Mouse (Mus musculus) neural tube, embryonic 14.5 days (tissue): ENCODE results near the gene Pip4k2a. TPM values are rescaled to one million over a fixed set of nuclear protein-coding genes. Genes with fewer than 3 reads are reported as not detected.

Source experiments
- ATAC-seq: fragments of 200-750 bp; cut with Nextera tagmentation; 2 replicates; pipeline ENCODE4 v1.8.0; 2017; ENCODE audit warnings: low read depth, mild to moderate bottlenecking, moderate TSS enrichment, moderate library complexity
- H3K27ac ChIP-seq: fragments of 300-500 bp; sonication (generic); 2 replicates; pipeline ENCODE4 v1.5.1; 2014; ENCODE audit warnings: low read depth, mild to moderate bottlenecking, control low read depth, low read length, moderate library complexity, mixed read lengths
- H3K27me3 ChIP-seq: fragments of 300-500 bp; sonication (generic); 2 replicates; pipeline ENCODE4 v1.6.1; 2014; ENCODE audit warnings: low read length; ENCODE audit not compliant: control insufficient read depth, insufficient read depth
- H3K36me3 ChIP-seq: fragments of 300-500 bp; sonication (generic); 2 replicates; pipeline ENCODE4 v1.6.1; 2014; ENCODE audit warnings: low read length, mixed read lengths; ENCODE audit not compliant: control insufficient read depth, insufficient read depth
- H3K4me1 ChIP-seq: fragments of 300-500 bp; sonication (generic); 2 replicates; pipeline ENCODE4 v1.6.1; 2014; ENCODE audit warnings: low read length; ENCODE audit not compliant: control insufficient read depth, insufficient read depth
- H3K4me2 ChIP-seq: fragments of 300-500 bp; sonication (generic); 2 replicates; pipeline ENCODE4 v1.6.1; 2014; ENCODE audit warnings: mild to moderate bottlenecking, low read depth, low read length, control low read depth
- H3K4me3 ChIP-seq: fragments of 300-500 bp; sonication (generic); 2 replicates; pipeline ENCODE4 v1.5.1; 2014; ENCODE audit warnings: low read depth, low read length, control low read depth, mixed read lengths
- H3K9ac ChIP-seq: fragments of 300-500 bp; sonication (generic); replicated peaks from 2 replicates; pipeline ENCODE4 v1.6.1; 2014; ENCODE audit warnings: low read depth, mild to moderate bottlenecking, control low read depth, low read length, mixed read lengths
- H3K9me3 ChIP-seq: fragments of 300-500 bp; sonication (generic); 2 replicates; pipeline ENCODE4 v1.6.1; 2016; ENCODE audit warnings: low read length; ENCODE audit not compliant: control insufficient read depth
- WGBS: fragments of 180-500 bp; shearing (Covaris S2); extraction: QIAGEN DNeasy Blood & Tissue Kit; methylation state at CpG from one replicate; pipeline ENCODE4 v1.1.7; 2014; 5-methylcytosine and 5-hydroxymethylcytosine counted together
- polyA plus RNA-seq: library from polyadenylated mRNA; unstranded; fragments of >200 nt; fragmentation: Nextera tagmentation; extraction: Ambion mirVana; gene quantifications from 2 replicates; pipeline ENCODE4 v1.2.1, GENCODE M21; 2014

The Pip4k2a gene
- polyA plus RNA-seq, 1 experiment from 2014 or later = 12.5 TPM

DNA sequence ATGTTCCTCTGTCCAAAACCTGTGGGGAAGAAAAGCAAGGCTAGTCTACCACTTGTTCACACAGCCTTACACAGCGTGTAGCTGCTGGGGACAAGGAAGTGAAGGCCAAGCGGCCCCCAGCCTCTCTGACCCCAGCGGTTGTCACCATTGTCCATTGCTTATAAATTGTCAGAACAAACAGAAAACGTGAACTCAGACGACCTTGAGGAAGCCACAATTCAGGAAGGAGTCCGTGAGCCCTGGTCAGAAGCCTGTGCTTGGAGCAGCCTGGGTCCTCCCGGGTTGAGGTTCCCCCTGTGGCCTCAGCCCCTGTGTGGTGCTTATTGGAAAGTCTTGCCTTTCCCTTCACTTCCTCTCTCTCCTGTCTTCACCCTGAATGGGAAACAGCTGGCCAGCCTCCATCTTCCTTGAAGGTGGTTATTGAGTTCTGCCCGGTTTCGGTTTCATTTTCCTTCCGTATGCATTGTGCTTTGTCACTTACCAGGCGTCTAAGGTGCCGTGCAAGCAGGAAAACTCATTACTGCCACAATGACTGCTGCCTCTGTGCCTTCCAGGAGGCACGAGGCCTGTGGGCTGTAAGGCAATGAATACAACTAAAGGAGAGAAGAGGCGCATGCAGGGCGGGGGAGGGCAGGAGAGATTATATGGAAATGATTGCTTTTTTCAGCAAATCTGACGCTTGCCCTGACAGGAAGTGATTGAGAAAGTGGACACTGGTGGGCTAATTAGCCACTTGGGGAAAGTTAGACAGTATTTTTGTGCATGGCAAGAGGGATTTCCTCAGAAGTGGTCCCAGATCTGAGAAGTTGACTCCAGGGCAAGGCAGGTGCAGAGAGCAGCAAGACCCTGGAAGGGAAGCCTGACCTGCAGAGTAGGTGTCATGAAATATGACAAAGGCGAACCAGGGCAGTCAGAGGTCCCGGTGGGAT, 176.2 kb downstream of the Pip4k2a start:
- Histone ChIP-seq H3K4me2 (no peak overlapping the region), H3K4me1 (peaks cover 9% of the 10 kb centered on the region), H3K9me3 (no peaks in the 10 kb centered on the region), H3K27ac (no peak overlapping the region), H3K27me3 (no peaks in the 10 kb centered on the region), H3K4me3 (no peak overlapping the region), H3K9ac (no peak overlapping the region), H3K36me3 (no peaks in the 10 kb centered on the region)
- 39% methylated on average over 18 of the region's 18 CpGs for whole genome bisulfite sequencing
- peak; percentile 47; the same call in 1 of the 2 replicates for ATAC-seq

DNA sequence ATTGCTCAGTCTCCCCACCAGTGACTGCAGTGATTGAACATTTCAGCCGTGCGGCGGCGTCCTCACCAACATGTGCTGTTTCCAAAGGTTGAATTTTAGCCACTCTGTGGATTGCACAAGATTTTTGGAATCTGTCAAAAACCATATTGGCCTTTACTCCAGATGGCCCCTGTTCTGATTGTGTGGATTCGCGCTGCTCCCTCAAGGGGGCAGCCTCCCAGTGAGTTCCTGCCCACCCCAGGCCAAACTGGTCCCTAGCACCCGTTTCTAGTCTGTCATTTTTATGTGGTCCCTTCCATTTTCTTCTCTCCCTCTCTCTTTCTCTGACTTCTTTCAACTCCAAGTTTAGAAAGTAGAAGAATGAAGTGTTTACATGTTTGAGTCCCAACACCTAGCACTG, 178.4 kb downstream of the Pip4k2a start:
- Histone ChIP-seq H3K4me1 (peaks cover 9% of the 10 kb centered on the region), H3K27ac (no peak overlapping the region), H3K9me3 (no peaks in the 10 kb centered on the region), H3K4me3 (no peak overlapping the region), H3K27me3 (no peaks in the 10 kb centered on the region), H3K36me3 (no peaks in the 10 kb centered on the region), H3K4me2 (no peak overlapping the region), H3K9ac (no peak overlapping the region)
- WGBS = 75% methylated on average over 7 of the region's 7 CpGs
- ATAC-seq = no peak

DNA sequence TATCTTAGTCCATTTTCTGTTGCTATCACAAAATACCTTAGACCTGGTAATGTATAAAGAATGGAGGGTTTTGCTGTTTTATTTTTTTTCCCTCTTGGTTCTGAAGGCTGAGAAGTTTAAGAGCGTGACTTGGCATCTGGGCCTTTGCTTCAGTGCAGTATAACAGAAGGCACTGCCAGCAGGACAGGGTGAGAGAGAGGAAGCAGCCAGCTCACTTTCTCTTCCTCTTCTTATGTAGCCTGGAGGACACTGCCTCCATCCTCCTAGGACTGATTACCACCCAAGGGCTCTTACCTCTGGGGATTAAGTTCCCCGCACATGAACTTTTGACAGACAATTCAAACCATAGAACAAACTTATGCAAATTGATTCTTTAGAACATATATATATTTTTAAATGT, 181.9 kb downstream of the Pip4k2a start:
- H3K4me3 ChIP-seq = no peak overlapping the region
- no peaks in the 10 kb centered on the region for H3K36me3 ChIP-seq
- 89% methylated on average over 2 of the region's 2 CpGs for WGBS
- no peak overlapping the region for H3K4me2 ChIP-seq
- H3K27me3 ChIP-seq = no peaks in the 10 kb centered on the region
- no peak overlapping the region for H3K9ac ChIP-seq
- H3K9me3 ChIP-seq = no peaks in the 10 kb centered on the region
- H3K27ac ChIP-seq = no peak overlapping the region
- H3K4me1 ChIP-seq = 0 out of 2 replicates have a peak, but pooled peaks cover 2% of the 10 kb centered on the region
- no peak for ATAC-seq

DNA sequence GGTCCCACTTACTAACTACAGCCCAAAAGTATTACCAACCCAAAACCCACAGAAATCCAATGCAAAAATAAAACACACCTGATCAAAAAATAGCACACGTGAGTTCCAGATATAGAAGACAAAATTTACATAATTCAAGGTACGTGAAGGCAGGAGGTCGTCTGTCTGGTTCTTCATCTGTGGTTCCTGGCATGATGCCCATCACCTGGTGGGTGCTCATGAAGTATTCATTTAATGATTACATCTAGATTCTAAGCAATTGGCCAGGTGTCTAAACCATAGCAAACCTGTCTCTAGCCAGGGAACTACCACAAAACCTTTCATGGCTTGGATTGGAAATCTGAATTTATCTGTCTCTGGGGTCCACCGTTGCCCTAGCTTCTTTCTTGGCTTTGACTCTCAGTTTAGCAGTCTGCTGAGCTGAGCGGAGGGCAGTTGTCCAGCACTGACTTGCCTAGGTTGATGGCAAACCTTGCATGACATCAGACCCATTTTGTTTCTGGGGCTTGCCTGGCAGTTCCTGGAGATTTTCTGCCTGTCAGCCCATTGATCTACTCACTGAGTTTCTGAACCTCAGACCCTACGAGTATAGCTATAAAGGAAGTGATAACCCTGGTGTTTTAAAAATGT, 182.5 kb downstream of the Pip4k2a start:
- no peak for ATAC-seq
- Histone ChIP-seq H3K4me3 (no peak overlapping the region), H3K4me2 (no peak overlapping the region), H3K4me1 (0 out of 2 replicates have a peak, but pooled peaks cover 2% of the 10 kb centered on the region), H3K9ac (no peak overlapping the region), H3K27ac (no peak overlapping the region), H3K27me3 (no peaks in the 10 kb centered on the region), H3K9me3 (no peaks in the 10 kb centered on the region), H3K36me3 (no peaks in the 10 kb centered on the region)
- WGBS = 67% methylated on average over 6 of the region's 6 CpGs

DNA sequence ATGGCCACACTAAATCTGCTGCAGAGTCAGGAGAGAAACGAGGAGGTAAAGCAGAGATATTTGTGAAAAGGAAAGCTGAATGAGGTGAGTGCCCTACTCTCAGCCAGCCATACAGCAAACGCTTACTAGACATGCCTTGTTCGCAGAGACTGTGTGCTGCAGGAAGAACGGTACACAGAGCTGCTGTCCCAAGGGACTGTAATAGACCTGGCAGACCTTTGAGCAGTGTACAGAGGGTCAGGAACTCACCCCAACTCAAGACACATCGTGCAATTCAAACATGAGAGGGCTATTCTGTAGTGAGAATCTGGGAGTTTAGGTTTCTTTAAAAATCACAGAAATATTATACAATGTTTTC, 183.5 kb downstream of the Pip4k2a start:
- 0 out of 2 replicates have a peak, but pooled peaks cover 2% of the 10 kb centered on the region for H3K4me1 ChIP-seq
- H3K27me3 ChIP-seq = no peaks in the 10 kb centered on the region
- WGBS = 49% methylated on average over 5 of the region's 5 CpGs
- ATAC-seq = no peak
- no peak overlapping the region for H3K4me2 ChIP-seq
- H3K9ac ChIP-seq = no peak overlapping the region
- H3K4me3 ChIP-seq = no peak overlapping the region
- H3K9me3 ChIP-seq = no peaks in the 10 kb centered on the region
- no peaks in the 10 kb centered on the region for H3K36me3 ChIP-seq
- no peak overlapping the region for H3K27ac ChIP-seq

DNA sequence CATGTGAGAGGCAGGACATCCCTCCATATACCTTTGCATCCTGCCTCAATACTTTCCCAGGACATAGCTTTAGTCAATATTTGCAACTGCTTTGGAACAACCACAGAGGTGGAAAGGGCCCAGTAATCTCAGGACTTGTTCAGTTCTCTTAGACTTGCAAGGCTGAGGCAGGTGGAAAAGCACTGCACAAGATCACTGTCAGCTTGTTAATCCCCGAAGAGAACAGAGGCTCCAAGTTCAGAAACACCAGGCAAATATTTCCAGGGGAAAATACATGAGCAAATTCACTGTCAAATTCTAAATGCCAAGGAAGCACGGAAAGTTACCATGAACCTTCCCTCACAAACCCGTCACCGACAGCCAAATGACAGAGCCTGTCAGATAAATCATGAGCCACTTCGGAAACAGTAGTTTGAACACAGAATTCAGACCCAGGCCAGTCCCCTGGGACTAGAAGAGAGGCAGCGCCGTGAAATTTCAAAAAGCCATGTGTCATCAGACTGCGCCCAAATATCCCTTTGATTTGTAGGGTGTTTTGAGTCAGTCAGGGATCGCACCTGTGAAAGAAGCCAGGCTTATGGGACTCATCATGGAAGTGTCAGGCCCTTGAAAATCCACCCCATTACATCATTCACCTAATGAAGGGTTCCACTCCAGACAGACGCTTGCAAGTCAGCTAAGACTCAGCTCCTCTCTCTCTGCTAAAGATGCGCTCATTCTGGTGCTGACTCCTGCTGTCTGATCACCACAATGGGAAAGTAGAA, 184.1 kb downstream of the Pip4k2a start:
- Histone ChIP-seq H3K4me2 (no peak overlapping the region), H3K36me3 (no peaks in the 10 kb centered on the region), H3K27ac (no peak overlapping the region), H3K9ac (no peak overlapping the region), H3K27me3 (no peaks in the 10 kb centered on the region), H3K9me3 (no peaks in the 10 kb centered on the region), H3K4me3 (no peak overlapping the region), H3K4me1 (0 out of 2 replicates have a peak, but pooled peaks cover 2% of the 10 kb centered on the region)
- WGBS = 58% methylated on average over 11 of the region's 11 CpGs
- no peak for ATAC-seq

DNA sequence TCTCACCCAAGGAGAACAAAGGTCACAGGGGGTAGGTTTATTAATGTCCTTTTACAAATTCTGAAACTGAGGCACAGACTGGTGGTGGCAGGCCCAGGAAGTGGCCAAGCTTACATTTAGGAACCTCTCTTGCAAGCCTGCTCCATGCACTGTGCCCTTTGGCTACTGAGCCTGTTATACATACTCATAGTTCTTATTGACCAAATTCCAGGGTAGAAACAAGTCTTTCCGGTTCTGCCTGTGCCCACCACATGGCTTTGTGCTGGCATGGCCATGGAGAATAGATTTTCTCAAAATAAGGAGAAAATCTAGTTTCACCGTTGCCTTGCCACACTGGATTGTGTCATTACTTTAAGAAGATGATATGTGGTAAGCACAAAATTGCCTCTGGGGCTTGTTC, 190.0 kb downstream of the Pip4k2a start:
- no peaks in the 10 kb centered on the region for H3K4me1 ChIP-seq
- H3K36me3 ChIP-seq = no peaks in the 10 kb centered on the region
- no peak overlapping the region for H3K27ac ChIP-seq
- 81% methylated on average over 2 of the region's 2 CpGs for WGBS
- ATAC-seq = no peak
- H3K9me3 ChIP-seq = no peaks in the 10 kb centered on the region
- no peak overlapping the region for H3K4me3 ChIP-seq
- no peak overlapping the region for H3K4me2 ChIP-seq
- no peak overlapping the region for H3K9ac ChIP-seq
- H3K27me3 ChIP-seq = no peaks in the 10 kb centered on the region

DNA sequence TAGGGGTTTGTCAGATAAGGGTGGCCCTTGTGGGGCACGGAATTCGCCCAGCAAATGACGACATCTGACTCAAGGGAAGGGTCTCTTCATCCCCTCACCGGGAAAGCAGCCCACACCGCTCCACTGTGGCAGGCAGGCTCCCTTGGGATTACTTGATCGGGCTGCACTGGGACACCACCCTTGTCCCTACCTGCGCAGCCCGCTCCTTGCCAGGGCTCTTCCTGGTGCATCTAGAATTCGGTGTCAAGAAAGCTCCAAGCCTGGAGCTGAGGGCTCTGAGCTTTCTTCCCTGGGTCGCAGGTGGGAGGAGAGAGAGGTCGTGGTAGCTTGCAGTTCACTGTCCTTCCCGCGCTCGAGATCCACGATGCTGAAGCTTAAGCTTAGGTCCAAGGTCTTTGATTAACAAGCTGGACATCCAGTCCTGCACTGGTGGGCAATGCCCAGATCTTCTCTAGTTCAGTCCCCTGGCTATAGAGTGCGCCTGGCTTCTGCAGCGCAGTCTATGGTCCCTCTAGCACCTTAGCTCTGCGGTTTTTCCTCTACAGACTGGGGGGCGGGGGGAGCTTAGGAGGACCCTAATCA, 196.6 kb downstream of the Pip4k2a start:
- Histone ChIP-seq H3K4me3 (peak overlapping the region; percentile 38; the same call in 1 of the 2 replicates), H3K4me2 (peak overlapping the region; percentile 62; the same call in 1 of the 2 replicates), H3K4me1 (peaks cover 19% of the 10 kb centered on the region), H3K27me3 (no peaks in the 10 kb centered on the region), H3K9ac (peak overlapping the region; percentile 63; the same call in 1 of the 2 replicates), H3K27ac (peak overlapping the region; percentile 88; the same call in 1 of the 2 replicates), H3K36me3 (no peaks in the 10 kb centered on the region), H3K9me3 (no peaks in the 10 kb centered on the region)
- WGBS = 3% methylated on average over 19 of the region's 19 CpGs
- ATAC-seq = peak; percentile 19; the same call in 1 of the 2 replicates
